Mouse (Mus musculus) hematopoietic stem cell, adult 5-6 weeks (primary cell): ENCODE data around the gene Pgm5. TPM values are rescaled to one million over a fixed set of nuclear protein-coding genes. Genes with fewer than 3 reads are reported as not detected.
A peak's percentile ranks its signal among the peaks of the same experiment; 100 is the strongest.

Source experiments
- ATAC-seq, 2 experiments: fragments of 125-278 bp in 1 of 2; replicated peaks in 1 of 2; 2 replicates each; pipeline ENCODE4 v1.8.0; 2016 to 2017; ENCODE audit warnings: inconsistent platforms in 2 of 2, mild to moderate bottlenecking in 2 of 2, moderate number of reproducible peaks in 2 of 2, low read depth in 1 of 2, moderate TSS enrichment in 1 of 2; ENCODE audit not compliant: low FRiP score in 2 of 2, poor library complexity in 2 of 2, severe bottlenecking in 2 of 2, insufficient read depth in 1 of 2, low TSS enrichment in 1 of 2
- total RNA-seq: library from RNA; stranded (forward); fragments of 172-1452, 232-1000 nt; gene quantifications from 2 replicates; pipeline ENCODE4 v1.2.3, GENCODE M21; 2017

Gene Pgm5
- total RNA-seq, 1 experiment from 2014 or later: not detected

DNA sequence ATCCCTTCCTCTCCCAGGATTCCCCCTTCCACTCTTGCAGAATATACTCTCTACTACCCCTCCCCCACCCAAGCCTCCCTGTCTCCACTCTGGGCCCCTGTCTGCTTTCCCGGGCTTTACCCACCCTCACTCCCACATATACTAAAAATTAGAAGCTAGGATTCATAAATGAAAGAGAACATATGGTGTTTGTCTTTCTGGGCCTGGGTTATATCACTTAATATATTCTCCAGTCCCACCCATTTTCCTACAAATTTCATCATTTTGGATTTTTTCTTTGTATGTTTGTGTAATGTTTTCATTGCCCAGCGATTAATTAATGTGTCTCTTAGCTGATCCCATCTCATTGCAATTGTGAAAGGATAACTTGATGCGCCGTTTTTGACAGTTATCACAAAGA is 19.6 kb upstream of the Pgm5 start:
- ATAC-seq: no peak

DNA sequence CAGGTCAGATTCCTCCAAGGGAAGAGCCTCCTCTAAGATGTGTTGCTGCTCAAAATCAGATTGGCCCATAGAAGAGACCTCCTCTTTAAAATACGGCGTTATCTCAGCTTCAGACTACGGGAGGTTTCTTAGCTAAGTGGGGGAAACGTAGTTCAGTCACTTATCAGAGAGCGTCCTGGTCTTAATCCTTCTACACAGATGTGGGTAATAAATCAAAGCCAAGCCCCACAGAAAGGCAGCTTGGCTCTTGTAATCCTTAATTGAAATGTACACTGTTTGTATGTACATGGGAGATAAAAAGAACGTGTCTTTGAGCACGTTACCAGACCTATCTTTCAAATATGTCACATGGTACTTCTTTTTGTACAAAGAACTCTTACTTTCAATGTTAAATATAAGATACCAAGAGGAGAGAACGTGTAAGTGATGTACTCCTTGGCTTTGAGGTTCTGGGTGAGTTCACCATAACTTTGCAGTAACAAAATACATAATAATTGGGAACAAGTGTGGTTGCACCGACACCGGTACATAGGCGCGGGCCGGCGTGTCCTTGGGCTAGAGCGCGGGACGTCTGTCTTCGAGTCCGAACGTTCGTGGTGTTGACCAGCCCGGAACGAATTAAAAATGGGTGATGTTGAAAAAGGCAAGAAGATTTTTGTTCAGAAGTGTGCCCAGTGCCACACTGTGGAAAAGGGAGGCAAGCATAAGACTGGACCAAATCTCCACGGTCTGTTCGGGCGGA is 13.6 kb upstream of the Pgm5 start, which contains the start of gene Gm10053:
Gene Gm10053 (plus strand): TSS at position 558 of the 742 bp plus-strand sequence.
- ATAC-seq: peak; percentile 56 to 72; a peak in 1 of 4 replicates

DNA sequence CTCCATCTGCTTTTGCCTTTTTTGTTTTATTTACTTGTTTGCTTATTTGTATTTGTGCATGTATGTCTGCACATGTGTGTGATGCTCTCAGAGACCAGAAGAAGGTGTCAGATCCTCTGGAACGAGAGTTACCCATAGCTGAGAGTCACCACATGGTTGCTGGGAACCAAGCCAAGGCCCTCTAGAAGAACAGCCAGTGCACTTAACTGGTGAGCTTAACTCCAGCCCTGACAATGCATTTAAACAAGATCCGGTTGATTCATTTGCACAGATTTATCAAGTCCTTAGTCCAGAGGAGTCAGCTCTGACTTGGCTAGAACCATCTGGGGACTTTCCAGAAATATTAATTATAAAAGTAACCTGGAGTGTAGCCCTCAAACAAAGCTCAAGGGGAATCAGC is 12.2 kb upstream of the Pgm5 start:
- ATAC-seq: no peak

DNA sequence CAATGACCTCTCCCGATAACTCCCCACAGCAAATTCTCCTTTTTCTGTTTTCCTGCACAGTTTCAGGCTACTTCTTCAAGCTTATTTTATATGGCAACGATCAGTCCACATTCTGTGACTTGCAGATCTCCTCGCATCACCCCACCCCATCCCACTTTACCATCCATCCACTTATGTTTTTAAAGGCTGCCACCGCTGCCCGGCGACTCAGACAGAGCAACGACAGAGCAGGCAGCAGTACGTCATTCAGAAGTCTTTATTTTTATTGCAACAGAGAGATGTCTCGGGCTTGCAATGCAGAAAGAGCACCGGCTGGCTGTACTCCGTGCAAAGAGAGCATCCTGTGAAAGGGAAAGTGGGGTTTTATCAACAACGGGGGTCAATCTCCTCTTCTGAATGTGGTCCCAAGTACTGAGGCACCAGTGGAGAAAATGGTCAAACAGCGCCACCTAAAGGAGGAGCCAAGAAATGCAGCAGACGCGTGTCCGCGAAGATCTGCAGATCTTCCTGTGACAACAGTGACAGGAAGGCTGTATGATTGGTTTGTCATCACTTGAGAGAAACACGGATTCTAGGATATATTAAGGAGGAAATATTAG is 9.5 kb upstream of the Pgm5 start:
- ATAC-seq: peak; percentile 77 to 78

DNA sequence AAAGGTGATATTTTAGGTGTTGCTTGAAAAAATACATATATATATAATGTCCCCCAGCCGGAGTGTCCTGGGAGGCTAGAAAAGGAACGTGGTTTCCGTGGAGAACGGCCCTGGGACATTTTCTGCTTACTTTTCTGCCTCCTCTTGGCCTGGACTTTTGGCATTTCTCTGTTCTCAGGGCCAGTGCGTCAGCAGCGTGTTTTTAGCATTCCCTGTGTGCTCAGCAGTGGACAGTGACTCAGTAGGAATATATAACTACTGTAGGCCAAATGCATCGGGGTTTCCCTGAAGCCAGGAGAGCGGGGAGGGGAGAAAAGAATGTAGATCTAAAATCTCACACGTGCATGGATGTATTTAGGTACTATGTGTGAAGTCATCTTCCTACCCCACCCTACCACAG is 3.8 kb upstream of the Pgm5 start:
- ATAC-seq: no peak

DNA sequence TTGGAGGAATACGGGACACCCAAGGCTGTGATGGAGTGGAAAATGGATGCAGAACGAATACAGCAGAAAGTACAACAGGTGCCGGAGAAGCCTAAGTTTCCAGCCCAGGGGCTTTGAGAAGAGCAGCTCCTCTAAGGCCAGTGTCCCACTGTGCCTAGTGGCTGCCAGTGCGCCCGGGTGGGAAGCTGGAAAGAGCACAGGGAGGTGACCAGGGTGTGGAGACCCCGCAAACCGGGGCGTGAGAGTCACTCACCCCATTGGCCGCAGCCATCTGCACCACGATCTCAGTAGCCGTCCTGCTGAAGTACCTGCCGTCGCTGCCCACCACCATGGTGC is 411 bp downstream of the Pgm5 start:
- no peak; a peak in 1 of 4 replicates for ATAC-seq

DNA sequence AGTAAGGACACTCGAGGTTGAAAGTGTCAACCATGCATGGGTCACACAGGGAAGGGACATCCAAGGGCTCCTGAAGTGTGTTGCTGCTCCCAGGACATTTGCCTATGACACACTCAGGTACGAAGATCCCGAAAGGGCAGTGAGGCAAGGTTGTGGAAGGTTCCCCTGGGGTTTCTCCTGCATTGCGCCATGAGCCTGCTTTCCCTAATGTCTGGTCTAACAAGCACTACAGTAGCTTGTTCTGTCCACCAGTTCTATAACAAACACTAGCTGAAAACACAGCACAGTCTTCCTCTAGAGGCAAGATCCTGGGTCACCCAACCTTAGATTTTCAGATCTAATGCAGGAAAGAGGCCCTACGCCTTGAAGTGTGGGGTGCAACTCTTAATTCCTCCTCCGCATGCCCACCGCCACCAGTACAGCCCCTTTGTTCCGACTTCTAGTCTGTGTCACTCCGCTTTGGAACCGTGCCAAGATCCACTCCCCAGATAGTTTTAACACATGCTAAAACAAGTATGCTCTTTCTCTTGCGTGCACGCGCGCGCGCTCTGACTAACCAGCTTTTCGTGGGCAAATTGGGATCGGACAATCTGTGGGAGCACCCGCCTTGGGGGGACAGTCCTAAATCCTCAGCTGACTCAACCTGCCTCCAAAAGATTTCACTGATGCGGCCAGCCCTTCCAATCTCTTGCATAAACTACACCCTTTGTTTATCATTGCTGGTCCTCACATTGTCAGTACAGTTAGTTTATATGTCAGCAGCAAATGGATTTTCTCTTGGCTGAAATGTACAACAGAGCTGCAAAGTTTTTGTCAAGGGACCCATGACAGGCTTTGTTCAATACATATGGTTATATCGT is 10.0 kb downstream of the Pgm5 start:
- no peak for ATAC-seq

DNA sequence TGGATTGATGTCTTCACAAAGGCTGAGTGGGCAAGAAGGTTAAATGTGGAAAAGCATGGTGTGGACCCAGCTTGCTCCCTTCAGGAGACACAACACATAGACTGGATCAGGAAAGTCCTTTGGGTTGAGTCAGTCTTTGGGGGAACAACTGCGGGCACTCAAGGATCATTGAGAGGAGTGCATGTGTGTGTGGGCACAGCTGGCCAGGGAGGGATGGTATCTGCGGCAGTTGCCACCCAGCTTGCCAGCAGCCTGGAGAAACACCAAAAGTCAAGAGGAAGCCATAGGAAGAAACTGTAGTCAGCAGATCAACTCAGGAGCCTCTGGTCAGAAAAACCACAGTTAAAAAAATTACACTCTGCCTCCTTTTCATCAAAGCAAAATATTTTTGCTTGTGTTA is 12.8 kb downstream of the Pgm5 start:
- ATAC-seq: no peak

DNA sequence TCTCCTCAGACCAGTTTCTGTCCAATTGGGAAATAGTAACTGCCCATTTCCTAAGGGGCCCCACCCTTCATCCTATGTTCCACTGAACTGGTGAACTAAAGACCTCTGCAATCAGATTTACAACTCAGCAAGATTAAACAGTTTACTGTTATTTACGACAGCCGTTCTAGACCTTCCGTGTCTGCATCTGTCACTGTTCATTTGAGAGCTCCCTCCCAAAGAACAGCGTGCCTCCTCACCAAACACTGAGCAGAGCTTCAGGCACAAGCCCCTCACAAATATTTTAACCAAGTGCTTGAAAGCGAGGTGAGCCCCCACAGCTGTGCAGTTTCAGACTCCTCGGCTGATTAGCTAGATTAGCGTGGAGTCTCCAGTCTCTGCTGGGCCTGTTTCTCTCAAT is 13.3 kb downstream of the Pgm5 start:
- no peak for ATAC-seq

DNA sequence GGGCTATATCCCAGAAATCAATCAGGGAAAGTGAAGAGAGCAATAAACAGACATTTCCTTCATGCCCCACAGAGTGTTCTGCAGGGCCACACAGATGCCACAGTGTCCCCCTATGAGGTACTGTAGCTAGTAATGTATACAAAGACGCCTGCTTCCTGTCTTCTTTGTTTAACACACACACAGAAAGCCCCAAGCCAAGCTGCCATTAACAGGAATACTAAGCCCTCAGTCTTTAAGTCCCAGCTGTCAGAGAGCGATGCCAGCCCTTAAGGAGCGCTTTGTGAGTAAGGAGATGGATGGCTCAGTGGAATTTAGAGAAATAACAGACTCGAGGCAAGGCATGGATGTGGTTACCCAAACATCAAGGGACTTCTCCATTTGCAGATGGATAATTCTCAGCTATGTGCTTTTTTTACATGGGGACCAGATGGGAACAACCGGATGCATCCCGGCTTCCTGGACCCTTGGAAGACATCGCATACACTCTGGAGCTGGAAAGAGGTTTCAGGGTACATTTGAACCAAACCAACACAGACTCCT is 16.6 kb downstream of the Pgm5 start:
- ATAC-seq: no peak

DNA sequence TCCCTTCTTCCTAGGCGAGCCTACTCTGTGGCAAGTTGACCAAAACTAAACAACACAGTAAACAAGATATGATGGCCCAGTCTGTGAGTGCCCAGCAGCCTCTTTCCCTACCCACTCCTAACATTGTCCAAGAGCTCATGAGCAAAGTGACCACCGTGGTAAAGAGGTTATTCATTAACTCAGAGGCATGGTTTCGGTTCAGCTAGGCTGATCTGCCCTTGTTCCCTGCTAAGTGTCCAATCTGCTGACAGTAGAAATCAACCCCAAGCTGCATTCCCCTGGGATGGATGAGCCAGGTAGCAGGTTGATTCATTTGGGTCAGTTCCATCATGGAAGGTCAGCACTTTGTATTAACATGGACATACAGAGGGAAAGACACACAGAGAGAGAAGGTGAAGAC is 19.6 kb downstream of the Pgm5 start:
- ATAC-seq: no peak

DNA sequence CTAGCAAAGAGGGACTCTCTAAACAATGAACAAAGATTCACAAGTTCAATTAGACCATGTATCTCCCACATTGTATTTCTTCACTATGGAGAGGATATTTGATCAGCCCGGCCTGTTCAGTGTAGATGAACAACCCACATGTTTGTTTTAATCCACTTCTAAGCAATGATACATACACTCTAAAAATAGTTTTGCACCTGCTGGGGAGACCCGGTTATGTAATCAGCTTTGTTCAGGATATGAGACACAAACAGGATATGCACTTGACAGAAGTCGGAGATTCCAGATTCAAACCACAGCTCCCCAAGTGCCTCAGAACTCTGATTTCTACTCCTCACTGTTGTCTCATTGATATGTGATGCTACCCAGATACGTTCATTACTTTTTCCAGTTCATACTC is 37.1 kb downstream of the Pgm5 start:
- ATAC-seq: peak in 1 of 2 experiments; percentile 25; a peak in 2 of 4 replicates

DNA sequence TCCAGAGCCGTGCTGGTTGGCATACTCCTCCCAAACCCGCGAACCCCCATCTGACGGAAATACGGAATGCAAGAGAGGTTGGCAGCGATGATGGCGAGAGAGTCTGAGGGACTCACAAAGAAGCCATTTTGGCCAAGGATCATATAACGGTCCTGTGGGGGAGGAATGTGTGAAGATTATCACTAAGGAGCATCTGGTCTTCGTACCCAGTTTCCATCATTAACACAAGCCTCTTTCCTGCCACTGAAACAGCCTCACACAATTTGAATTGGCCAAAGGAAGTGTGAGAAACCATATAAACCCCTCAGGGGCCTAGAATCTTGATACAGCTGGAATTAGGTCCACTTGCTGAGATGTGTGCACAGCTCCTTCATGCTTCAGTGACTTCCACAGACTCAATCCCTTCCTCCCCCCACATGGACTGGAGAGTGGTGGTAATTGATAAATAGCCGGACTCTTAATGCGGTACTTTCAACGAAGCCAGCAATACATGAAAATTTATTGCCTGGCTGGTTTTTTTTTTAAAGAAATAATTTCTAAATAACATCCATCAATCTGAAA is 45.9 kb downstream of the Pgm5 start:
- no peak for ATAC-seq

DNA sequence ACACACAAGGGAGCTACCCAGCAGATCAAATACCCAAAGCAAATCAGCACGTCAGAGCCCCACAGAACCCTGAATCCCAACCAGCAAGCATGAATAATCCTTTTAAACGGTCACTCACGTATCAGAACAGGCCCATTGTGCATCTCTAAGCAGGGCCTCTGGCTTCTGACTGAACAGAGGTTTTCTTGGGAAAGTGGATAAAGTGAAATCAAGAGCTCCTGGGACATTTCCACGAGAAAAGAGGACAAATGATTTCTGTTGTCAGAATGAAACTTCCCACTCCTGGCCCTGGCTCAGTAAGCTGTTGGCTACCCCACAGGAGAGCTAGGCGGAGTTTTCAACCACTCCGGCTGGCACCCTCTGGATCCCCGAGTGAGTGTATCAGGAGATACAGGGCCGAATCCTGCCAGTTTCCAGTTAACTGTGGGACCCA is 48.8 kb downstream of the Pgm5 start:
- no peak for ATAC-seq

DNA sequence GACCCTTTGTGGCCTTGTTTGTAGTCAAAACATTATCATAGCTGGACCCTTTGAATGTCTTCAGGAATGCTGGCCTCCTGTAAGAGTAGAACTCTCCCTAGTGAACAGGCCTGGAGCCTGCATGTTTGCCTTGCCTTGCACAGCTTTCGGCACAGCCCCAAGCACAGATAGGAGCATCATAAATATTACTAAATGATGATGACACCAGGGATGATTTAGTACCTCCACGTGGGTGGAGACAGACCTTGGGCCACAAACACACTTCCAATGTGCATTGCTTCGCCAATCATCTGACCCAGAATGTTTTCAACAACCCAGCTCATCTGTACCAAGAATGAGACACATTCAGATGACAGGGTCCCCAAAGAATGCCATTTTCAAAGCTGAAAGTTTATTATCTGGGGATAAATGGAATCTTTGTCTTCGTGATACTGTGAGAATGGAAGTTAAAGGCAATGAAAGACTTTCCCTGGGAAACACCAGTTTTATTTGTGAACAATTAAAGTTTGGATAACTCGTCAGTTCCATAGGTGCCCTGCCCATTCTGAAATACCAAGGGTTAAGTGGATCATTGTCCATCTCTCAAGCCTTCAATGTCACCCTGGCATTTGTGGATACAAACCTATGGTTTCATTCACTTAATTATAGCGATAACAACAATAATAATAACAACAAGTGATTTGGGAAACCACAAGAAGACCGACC is 49.4 kb downstream of the Pgm5 start:
- no peak for ATAC-seq

DNA sequence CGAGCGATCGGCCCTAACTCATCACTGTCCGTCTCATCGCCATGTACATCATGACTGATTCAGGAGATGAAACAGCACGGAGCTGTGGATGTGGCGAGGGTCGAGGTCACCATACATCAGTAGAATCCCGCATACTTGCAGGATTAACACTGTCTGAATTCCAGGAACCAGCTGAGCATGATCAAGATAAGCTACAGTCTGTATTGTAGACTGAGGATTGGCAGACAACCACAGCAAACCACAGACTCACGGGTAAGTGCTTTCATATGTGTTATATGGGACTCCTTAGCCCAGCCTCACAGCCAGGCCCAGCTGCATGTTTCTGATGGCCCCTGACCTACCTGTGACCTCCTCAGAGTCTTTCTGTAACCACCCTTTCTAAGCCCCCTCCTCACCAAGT is 50.2 kb downstream of the Pgm5 start:
- no peak for ATAC-seq

DNA sequence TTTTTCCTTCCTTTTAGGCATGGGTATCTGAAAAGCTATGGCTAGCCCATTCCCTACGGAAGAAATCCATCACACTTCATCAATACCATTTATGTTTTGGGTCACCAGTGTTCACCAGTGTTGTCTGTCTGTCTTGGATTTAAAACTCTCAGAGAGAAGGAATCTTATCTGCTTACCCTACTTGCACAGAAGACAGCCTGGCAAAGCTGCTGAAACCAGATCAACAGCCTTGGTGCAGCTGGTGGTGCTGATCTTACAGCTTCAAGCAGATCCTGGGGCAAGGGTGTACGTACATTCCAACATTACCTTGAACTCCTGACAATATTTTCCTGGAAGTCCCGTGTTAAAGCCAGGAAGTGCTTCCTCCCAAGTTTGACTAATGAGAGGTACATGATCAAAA is 55.6 kb downstream of the Pgm5 start:
- ATAC-seq: no peak
